Mouse (Mus musculus): Measurements from ENCODE around the gene Tomm40l. TPM values are rescaled to one million over a fixed set of nuclear protein-coding genes. Genes with fewer than 3 reads are reported as not detected.
"Not testable (repeated sequence)": the region's sequence is repeated elsewhere in the genome, so short reads cannot be mapped to it uniquely, and the experiment has no call there.

The Tomm40l gene
- total RNA-seq, 2 experiments from 2014 or later: 47.7 to 67.0 TPM

DNA sequence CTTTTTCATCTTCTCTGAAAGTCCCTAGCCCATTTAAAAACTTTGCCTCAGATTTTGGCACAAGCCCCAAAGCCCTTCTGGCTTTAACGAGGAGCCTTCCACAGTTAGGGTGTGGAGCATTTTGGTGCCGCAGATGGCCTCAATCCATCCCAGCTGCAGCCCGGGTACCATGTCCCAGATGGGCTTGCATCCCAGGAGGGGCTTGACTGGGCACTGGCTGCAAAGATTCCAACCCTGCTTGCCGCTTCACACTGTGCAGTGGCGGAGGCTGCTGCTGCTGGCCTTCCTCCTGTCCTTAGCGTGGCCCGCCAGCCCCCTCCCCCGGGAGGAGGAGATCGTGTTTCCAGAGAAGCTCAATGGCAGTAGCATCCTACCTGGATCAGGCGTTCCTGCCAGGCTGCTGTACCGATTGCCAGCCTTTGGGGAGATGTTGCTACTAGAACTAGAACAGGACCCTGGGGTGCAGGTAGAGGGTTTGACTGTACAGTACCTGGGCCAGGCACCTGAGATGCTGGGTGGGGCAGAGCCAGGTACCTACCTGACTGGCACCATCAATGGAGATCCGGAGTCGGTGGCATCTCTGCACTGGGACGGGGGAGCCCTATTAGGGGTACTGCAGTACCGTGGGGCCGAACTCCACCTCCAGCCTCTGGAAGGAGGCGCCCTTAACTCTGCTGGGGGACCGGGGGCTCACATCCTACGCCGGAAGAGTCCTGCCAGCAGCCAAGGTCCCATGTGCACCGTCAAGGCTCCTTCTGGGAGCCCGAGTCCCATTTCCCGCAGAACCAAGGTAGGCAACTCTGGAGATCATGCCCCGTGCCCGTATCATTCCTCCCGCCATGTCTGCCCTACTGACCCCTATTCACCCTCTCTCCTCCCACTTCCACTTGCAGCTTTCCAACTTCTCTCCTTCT is 28.6 kb upstream of the Tomm40l start, which contains the start of gene Ndufs2:
Gene Ndufs2, minus strand, starts transcription at position 709 of the 914 bp plus-strand sequence.
- no peak for DNase-seq (ENCODE audit: low spot score in 2 of 2)

GRCm38 (mm10) chr1:171249913-171250600 is 27.7 kb upstream of the Tomm40l start, which contains the start of gene Adamts4:
Adamts4 (plus strand) TSS chr1:171250421.
- no peak for DNase-seq (ENCODE audit: low spot score in 2 of 2)

GRCm38 (mm10) chr1:171248386-171249226 is 26.3 kb upstream of the Tomm40l start:
- DNase-seq (ENCODE audit: low spot score in 2 of 2): no peak

- DNase-seq (ENCODE audit: low spot score in 2 of 2): no peak
Observed at GRCm38 (mm10) chr1:171247916-171248315, 25.6 kb upstream of the Tomm40l start.

- peak in 1 of 2 experiments; percentile 52 for DNase-seq (ENCODE audit: low spot score in 2 of 2)
Observed at GRCm38 (mm10) chr1:171247453-171247841, 25.1 kb upstream of the Tomm40l start.

DNA sequence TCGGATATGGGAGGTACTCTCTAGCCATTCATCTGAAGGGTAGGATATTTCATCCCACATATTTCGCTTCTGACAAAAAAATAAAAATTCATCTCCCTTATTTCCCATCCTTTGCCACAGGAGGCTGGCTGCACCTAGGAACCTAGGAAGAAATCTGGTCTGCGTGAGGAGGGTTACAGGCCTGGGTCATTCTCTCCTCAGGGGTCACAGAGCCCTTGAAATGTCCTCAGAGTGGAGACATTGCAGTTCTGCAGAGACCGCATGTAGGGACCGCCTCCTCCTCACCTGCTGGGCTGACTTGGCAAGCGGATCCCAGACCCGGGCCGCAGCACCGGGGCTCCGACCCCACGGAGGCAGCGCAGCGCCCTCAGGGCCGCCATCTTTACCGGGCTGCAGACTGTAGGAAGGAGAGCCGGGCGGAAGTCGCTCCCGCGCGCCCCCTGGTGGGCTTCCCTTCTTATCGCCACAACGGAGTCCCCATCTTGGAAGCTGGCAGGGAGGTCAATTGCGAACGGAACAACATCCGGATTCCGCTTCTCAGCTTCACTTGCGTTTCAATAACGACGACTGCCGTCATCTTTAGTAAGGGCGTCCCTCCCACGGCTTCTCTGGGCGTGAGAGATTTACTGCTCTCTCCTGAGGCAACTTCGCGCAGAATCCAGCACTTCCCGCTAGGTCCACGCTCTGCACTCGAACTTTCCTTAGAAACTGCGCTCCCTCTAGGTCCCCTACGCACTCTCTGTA is 24.6 kb upstream of the Tomm40l start:
- peak; percentile 97 for DNase-seq (ENCODE audit: low spot score in 2 of 2)

DNA sequence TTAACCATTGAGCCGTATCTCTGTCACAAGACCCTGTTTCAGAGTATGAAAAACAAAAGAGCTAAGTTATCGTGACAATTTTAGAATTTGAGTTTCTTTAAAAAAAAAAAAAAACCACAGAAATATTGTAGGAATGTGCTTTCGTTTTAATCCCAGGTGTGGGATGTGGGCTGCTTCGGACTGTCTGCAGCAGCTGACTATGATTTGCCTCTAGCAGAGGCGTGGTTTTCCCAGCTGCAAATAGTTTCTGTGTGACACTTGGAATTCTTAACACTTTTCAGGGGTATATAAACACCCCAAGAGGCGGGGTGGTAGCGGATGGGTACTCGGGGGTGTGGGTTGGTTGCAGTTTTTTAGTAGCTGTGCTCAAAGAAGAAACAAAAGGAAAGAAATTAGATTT is 23.0 kb upstream of the Tomm40l start:
- no peak for DNase-seq (ENCODE audit: low spot score in 2 of 2)

GRCm38 (mm10) chr1:171241952-171242351 is 19.6 kb upstream of the Tomm40l start:
- not testable (repeated sequence) for DNase-seq (ENCODE audit: low spot score in 2 of 2)

DNA sequence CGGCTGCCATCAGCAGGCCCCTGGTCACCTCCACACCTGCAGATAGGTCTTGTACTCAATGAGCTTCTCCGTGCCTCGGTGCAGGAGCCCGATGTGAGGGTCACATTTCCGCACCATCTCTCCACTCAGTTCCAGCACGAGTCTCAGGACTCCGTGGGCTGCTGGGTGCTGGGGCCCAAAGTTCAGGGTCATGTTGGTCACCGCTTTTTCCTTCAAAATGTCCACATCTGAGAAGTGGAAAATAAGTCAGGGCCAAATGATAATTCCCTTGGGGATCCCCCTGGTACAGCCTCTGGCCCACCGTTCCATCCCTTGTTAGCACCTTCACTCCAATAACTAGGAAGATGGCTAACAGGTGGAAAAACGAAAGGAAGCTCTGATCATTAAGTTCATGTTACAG is 18.6 kb upstream of the Tomm40l start:
- no peak for DNase-seq (ENCODE audit: low spot score in 2 of 2)

- DNase-seq (ENCODE audit: low spot score in 2 of 2): peak; percentile 53 to 57
Observed at GRCm38 (mm10) chr1:171239992-171240744, 17.9 kb upstream of the Tomm40l start.

- DNase-seq (ENCODE audit: low spot score in 2 of 2): peak; percentile 70 to 71
Observed at GRCm38 (mm10) chr1:171238463-171238862, 16.1 kb upstream of the Tomm40l start.

DNA sequence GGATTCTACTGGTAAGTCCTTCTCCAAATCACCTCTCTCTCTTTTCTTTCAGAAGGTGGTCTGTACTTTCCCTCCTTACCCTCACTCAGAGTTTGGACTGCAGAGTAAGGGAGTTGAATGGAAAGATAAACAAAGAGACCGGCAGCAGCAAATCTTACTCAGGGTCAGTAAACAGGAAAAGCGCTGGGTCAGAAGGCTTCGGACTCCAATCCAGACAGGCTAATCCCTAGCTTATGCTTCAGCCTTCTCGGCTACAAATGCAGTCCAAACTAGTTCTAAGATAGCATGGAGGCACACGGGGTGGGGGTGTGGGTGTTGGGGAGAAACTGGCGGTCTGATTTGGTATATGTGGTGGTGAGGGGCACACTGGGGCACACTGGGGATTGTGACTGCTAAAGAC is 15.1 kb upstream of the Tomm40l start:
- no peak for DNase-seq (ENCODE audit: low spot score in 2 of 2)

GRCm38 (mm10) chr1:171235791-171236190 is 13.5 kb upstream of the Tomm40l start:
- no peak for DNase-seq (ENCODE audit: low spot score in 2 of 2)

DNA sequence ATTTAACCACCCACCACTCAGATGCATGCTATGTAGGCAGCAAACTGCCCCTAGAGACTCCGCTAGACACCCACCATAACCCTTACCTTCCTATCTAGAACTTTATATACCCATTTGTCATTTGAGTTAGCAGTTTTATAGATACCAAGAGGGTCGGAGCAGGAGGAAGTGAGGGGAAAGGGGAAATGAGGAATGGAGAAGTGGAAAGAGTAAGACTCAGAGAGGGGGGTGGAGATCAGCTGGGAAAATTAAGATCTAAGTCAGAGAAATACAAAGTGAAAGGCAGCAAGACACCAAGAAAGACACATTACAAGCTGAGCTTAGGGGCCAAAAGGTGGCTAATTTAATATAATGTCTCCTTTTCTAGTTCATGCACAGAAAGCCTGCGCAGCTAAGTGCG is 12.2 kb upstream of the Tomm40l start:
- DNase-seq (ENCODE audit: low spot score in 2 of 2): no peak

DNA sequence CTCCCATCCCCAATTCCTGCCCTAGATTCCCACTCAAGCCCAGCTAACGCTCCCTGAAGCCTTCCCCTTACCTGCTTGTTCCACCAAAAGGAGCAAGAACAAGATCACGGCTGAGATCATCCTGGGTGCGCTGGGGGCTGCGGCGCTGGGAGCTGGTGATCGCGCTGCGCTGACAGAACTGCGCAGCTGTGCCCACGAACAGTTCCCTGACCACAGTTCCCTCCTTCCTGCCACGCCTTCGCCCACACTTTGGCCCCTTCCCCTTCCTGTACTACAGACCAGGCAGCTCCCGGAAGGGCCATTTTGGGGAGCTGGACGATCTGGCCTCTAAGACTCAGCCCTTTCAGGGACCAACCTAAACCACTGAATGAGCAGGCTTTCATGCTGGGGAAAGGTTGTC is 11.8 kb upstream of the Tomm40l start, which contains the start of gene Fcer1g:
Gene Fcer1g, minus strand, starts transcription at position 240 of the 400 bp plus-strand sequence.
- DNase-seq (ENCODE audit: low spot score in 2 of 2): no peak

GRCm38 (mm10) chr1:171232800-171233730 is 10.8 kb upstream of the Tomm40l start:
- DNase-seq (ENCODE audit: low spot score in 2 of 2): no peak

GRCm38 (mm10) chr1:171232348-171232747 is 10.0 kb upstream of the Tomm40l start:
- no peak for DNase-seq (ENCODE audit: low spot score in 2 of 2)

- DNase-seq (ENCODE audit: low spot score in 2 of 2): no peak
Observed at GRCm38 (mm10) chr1:171231844-171232243, 9.5 kb upstream of the Tomm40l start.

Measured in adrenal gland, adult 18-20 months (tissue).